ENCODE assay signal across 24 mouse cellular contexts in genomic region chr7:55728903-55729302, GRCm38 (mm10). TPM values are rescaled to one million over a fixed set of nuclear protein-coding genes. Genes with fewer than 3 reads are reported as not detected.
A peak's percentile ranks its signal among the peaks of the same experiment; 100 is the strongest.
DNase-seq lines count a peak whose midpoint lies in the region; ATAC-seq lines count a peak whose summit lies in the region.
"Had no signal": no experiment of that assay in that cellular context is flagged by ENCODE, and none has a peak within 500 bp of the region (broad histone marks: within the 10 kb centered on the region; RNA-seq: fewer than 3 reads in every experiment).

No protein-coding gene starts in this region.

- 69% methylated on average over 1 of the region's 1 CpGs for WGBS in forebrain, embryonic 14.5 days

- no peaks in the 10 kb centered on the region for H3K9me3 ChIP-seq in forebrain, embryonic 14.5 days (replicated peaks; ENCODE audit: control insufficient read depth, low read length)
- H3K9me3 ChIP-seq: embryonic facial prominence, embryonic 12.5 days; embryonic facial prominence, embryonic 15.5 days; forebrain, embryonic 15.5 days; heart, embryonic 10.5 days; heart, embryonic 13.5 days had no signal

- H3K27ac ChIP-seq in forebrain, embryonic 14.5 days (ENCODE audit: low read depth, low read length), result no peak overlapping the region
- H3K27ac ChIP-seq: embryonic facial prominence, embryonic 12.5 days; embryonic facial prominence, embryonic 15.5 days; forebrain, embryonic 15.5 days; heart, adult 2 months; heart, embryonic 10.5 days; heart, embryonic 13.5 days; hindbrain, embryonic 14.5 days; hindbrain, postnatal 0 days had no signal

- no peaks in the 10 kb centered on the region for H3K4me1 ChIP-seq in forebrain, embryonic 14.5 days (ENCODE audit: control insufficient read depth, insufficient read depth, low read length)
- H3K4me1 ChIP-seq: embryonic facial prominence, embryonic 12.5 days; embryonic facial prominence, embryonic 15.5 days; forebrain, embryonic 15.5 days; heart, embryonic 10.5 days; heart, embryonic 13.5 days had no signal

- no peak overlapping the region for H3K9ac ChIP-seq in forebrain, embryonic 14.5 days (ENCODE audit: low read length)
- H3K9ac ChIP-seq: embryonic facial prominence, embryonic 12.5 days; embryonic facial prominence, embryonic 15.5 days; forebrain, embryonic 15.5 days; heart, embryonic 13.5 days; hindbrain, embryonic 14.5 days had no signal

- no peak overlapping the region for H3K4me3 ChIP-seq in forebrain, embryonic 14.5 days (ENCODE audit: low read depth, low read length)
- H3K4me3 ChIP-seq: embryonic facial prominence, embryonic 12.5 days; embryonic facial prominence, embryonic 15.5 days; forebrain, embryonic 15.5 days; heart, adult 2 months; heart, embryonic 10.5 days; heart, embryonic 13.5 days had no signal

- H3K27me3 ChIP-seq in forebrain, embryonic 14.5 days (replicated peaks; ENCODE audit: control insufficient read depth, insufficient read depth, low read length), result no peaks in the 10 kb centered on the region
- H3K27me3 ChIP-seq: embryonic facial prominence, embryonic 12.5 days; embryonic facial prominence, embryonic 15.5 days; forebrain, embryonic 15.5 days; heart, embryonic 13.5 days had no signal

- ATAC-seq in cerebellum, adult (ENCODE audit: insufficient number of reproducible peaks, low FRiP score, low TSS enrichment), result peak; percentile 67; the same call in 1 of the 2 replicates
- ATAC-seq in forebrain, embryonic 14.5 days, result no peak
- ATAC-seq: activated CD4-positive, CD25-positive, alpha-beta regulatory T cell, adult 4 months; forebrain, embryonic 15.5 days; hindbrain, postnatal 0 days; inflammation-experienced regulatory T-cells, adult 6 months; intestine, embryonic 16.5 days had no signal

- no peaks in the 10 kb centered on the region for H3K36me3 ChIP-seq in forebrain, embryonic 14.5 days (ENCODE audit: control insufficient read depth, insufficient read depth, low read length)
- H3K36me3 ChIP-seq: embryonic facial prominence, embryonic 12.5 days; embryonic facial prominence, embryonic 15.5 days; forebrain, embryonic 15.5 days; heart, embryonic 10.5 days; heart, embryonic 13.5 days had no signal

- no peak overlapping the region for H3K4me2 ChIP-seq in forebrain, embryonic 14.5 days (ENCODE audit: low read length)
- H3K4me2 ChIP-seq: embryonic facial prominence, embryonic 12.5 days; embryonic facial prominence, embryonic 15.5 days; forebrain, embryonic 15.5 days; heart, embryonic 13.5 days; hindbrain, embryonic 14.5 days had no signal

- no peak for DNase-seq in cerebellum, postnatal 10 days
- DNase-seq in brain, adult 2 months (ENCODE audit: low read depth, low spot score), result peak; percentile 85
- peak; percentile 53 for DNase-seq in cerebellum, adult 8-10 months
- DNase-seq in cerebellum, postnatal 36 days, result peak; percentile 20 to 38
- no peak for DNase-seq in embryo, embryonic 10.5 days (ENCODE audit: low spot score)
- no peak for DNase-seq in forebrain, embryonic 14.5 days (ENCODE audit: low spot score)
- DNase-seq: adrenal gland, adult 8-10 months; adrenal gland, postnatal 25 days; gastrocnemius, postnatal 25 days; heart, adult 2 months; heart, postnatal 14 days; heart, postnatal 4 days; kidney, adult 18-20 months had no signal

RNA-seq across cellular contexts. Expression of gene Siglech, which starts 39.1 kb away (rescaled TPM):
- polyA plus RNA-seq in forebrain, embryonic 14.5 days (2014; fragmentation: Nextera tagmentation; extraction: Ambion mirVana), result 2.8 and 2.9 TPM in 2 replicates
- polyA plus RNA-seq: activated CD4-positive, CD25-positive, alpha-beta regulatory T cell, adult 4 months; heart, embryonic 10.5 days had no signal

Comparison
In these comparisons a context has a peak if more than half of its experiments do, and no peak if none do; other contexts are left out.
1. DNase-seq: peak in brain, adult 2 months (single experiment), cerebellum, adult 8-10 months (single experiment) and cerebellum, postnatal 36 days (2 of 2); none in cerebellum, postnatal 10 days (0 of 2), embryo, embryonic 10.5 days (single experiment) and forebrain, embryonic 14.5 days (single experiment).